8 mouse cellular contexts compared by ENCODE assay signal in the genomic region with DNA sequence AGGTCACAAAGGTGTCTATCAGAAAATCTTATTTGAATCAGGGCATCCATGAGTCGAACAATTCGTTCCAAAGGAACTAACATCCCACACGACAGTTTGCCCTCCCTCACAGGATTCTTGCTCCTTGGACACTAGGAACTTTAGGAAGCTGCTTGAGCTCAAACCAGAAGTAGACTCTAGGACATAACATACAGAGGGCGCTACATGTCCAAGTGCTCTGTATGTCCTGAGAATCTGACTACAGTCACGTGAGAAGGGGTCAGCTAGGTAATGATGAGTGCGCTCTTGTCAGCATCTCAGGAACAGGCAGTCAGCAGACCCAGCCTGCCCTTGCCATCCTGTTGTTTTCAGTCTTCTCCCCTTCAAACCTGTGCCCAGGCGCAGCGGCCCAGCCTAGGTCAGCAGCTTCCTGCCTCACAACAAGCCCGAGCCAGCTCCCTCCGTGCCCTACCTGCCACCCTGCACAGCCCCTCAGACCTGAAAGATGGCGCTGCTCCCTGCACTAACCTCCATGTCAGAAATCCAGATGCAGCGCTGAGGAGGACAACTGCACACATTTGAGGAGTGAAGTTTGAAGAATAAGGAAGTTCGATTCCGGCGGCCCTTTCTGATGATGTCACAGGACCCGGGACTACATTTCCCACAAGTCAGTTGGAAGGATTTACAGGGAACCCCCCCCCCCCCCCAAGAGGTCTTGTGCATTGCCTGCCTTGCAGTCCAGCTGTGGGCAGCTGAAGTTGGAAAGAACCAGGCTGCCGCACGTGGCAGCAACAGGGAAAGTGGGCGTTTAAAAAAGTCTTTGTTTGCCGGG. TPM values are rescaled to one million over a fixed set of nuclear protein-coding genes. Genes with fewer than 3 reads are reported as not detected.
DNase-seq lines count a peak whose midpoint lies in the region; ATAC-seq lines count a peak whose summit lies in the region.

TSS of gene Zfp729b (minus strand) at position 642 of the 811 bp plus-strand sequence.

- H3K4me3 ChIP-seq in hindbrain, embryonic 11.5 days (ENCODE audit: low read depth, low read length) = peak within 1 kb of the TSS; percentile 73

- H3K4me2 ChIP-seq in hindbrain, embryonic 11.5 days (replicated peaks; ENCODE audit: low read depth, low read length) = peak within 1 kb of the TSS; percentile 39

- no peaks in the 10 kb centered on the region for H3K9me3 ChIP-seq in hindbrain, embryonic 11.5 days (ENCODE audit: control insufficient read depth, low read length)

- peak within 1 kb of the TSS; percentile 71 for H3K9ac ChIP-seq in hindbrain, embryonic 11.5 days (ENCODE audit: low read depth, low read length)

- no peaks in the 10 kb centered on the region for H3K27me3 ChIP-seq in hindbrain, embryonic 11.5 days (ENCODE audit: control insufficient read depth, insufficient read depth, low read length)

- no peaks in the 10 kb centered on the region for H3K4me1 ChIP-seq in hindbrain, embryonic 11.5 days (replicated peaks; ENCODE audit: control insufficient read depth, insufficient read depth, low read length)

- DNase-seq in Muller cell, postnatal 12 days (ENCODE audit: inconsistent ontology term) = peak; percentile 90
- peak; percentile 87 for DNase-seq in cerebellum, adult 9-11 months
- peak; percentile 74 to 96 for DNase-seq in frontal cortex, adult 2 months (ENCODE audit: extremely low spot score in 1 of 2, low spot score in 1 of 2)
- peak; percentile 92 for DNase-seq in hindbrain, embryonic 11.5 days (ENCODE audit: low spot score)
- DNase-seq in layer of hippocampus, postnatal 10 days (ENCODE audit: low spot score in 2 of 2) = peak; percentile 85 to 88
- DNase-seq in lung, postnatal 10 days = peak; percentile 95
- DNase-seq in ovary, postnatal 36 days (ENCODE audit: low spot score) = peak; percentile 80
- peak; percentile 91 for DNase-seq in thymus, postnatal 25 days

- H3K27ac ChIP-seq in hindbrain, embryonic 11.5 days (ENCODE audit: low read depth, low read length) = no peak within 1 kb of the TSS

- H3K36me3 ChIP-seq in hindbrain, embryonic 11.5 days (ENCODE audit: control insufficient read depth, insufficient read depth, low read length) = no peaks in the 10 kb centered on the region

- peak; percentile 97 for ATAC-seq in hindbrain, embryonic 11.5 days (ENCODE audit: low FRiP score)

- 4% methylated on average over 20 of the region's 20 CpGs for WGBS in hindbrain, embryonic 11.5 days

RNA-seq across cellular contexts. Expression of gene Zfp729b, which starts in this region (rescaled TPM):
- 3.0 and 4.1 TPM in 2 replicates for polyA plus RNA-seq in frontal cortex, adult 2 months (2012; rRNA removed)
- polyA plus RNA-seq in hindbrain, embryonic 11.5 days (2014; fragmentation: Nextera tagmentation; extraction: Ambion mirVana) = 5.4 and 5.6 TPM in 2 replicates
- 1 to 10 TPM; 8.6 to 9.0 TPM for total RNA-seq in layer of hippocampus, postnatal 10 days (2021)
